Mouse (Mus musculus) cortical plate, adult 2 months (tissue): Measurements from ENCODE around the gene Emc4.

Experiments used
- CTCF ChIP-seq: fragments of 200-500 bp; IDR thresholded peaks from 2 replicates; pipeline ENCODE4 v1.5.1; 2011; ENCODE audit warnings: mild to moderate bottlenecking, control low read depth, low read length; ENCODE audit not compliant: insufficient read depth; ENCODE audit errors: extremely low read depth
- POLR2A ChIP-seq: fragments of 200-500 bp; IDR thresholded peaks from 2 replicates; pipeline ENCODE4 v1.6.1; 2011; ENCODE audit warnings: mild to moderate bottlenecking, low read length, control low read depth; ENCODE audit not compliant: insufficient read depth; ENCODE audit errors: extremely low read depth

GRCm38 (mm10) chr2:112374610-112375009, 6.8 kb upstream of the Emc4 start:
- TF ChIP-seq POLR2A (no peak), CTCF (no peak)
